Mouse (Mus musculus) kidney, adult 2 months (tissue): Measurements from ENCODE around the gene Rufy4.

Experiments used
- CTCF ChIP-seq: fragments of 200-500 bp; conservative IDR thresholded peaks from 2 replicates; pipeline ENCODE4 v1.5.1; 2011; ENCODE audit warnings: low read depth, mild to moderate bottlenecking, control low read depth, low read length, moderate library complexity, mixed read lengths; ENCODE audit not compliant: insufficient read depth, insufficient read length
- POLR2A ChIP-seq: fragments of 200-500 bp; IDR thresholded peaks from one replicate; pipeline ENCODE4 v1.6.1; 2011; ENCODE audit warnings: low read depth, low read length, control low read depth

GRCm38 (mm10) chr1:74084065-74084705, 41.2 kb upstream of the Rufy4 start:
- TF ChIP-seq CTCF (no peak), POLR2A (no peak)
